Mouse (Mus musculus): ENCODE results near the gene Tpst2. TPM values are rescaled to one million over a fixed set of nuclear protein-coding genes. Genes with fewer than 3 reads are reported as not detected.

The Tpst2 gene
- polyA plus RNA-seq, 1 experiment from 2014 or later: 36.2 TPM

- TF ChIP-seq EP300 (IDR thresholded peaks at IDR 0.05; ENCODE audit: low read depth) (no peak), CTCF (IDR thresholded peaks at IDR 0.05; ENCODE audit: low read depth) (no peak)
- Histone ChIP-seq H3K4me2 (ENCODE audit: low read depth, low read length) (peak overlapping the region; percentile 31), H3K27me3 (ENCODE audit: insufficient read depth, low read length) (no peaks in the 10 kb centered on the region), H3K4me3 (ENCODE audit: low read depth, low read length) (no peak overlapping the region), H3K9ac (replicated peaks) (no peak overlapping the region), H3K27ac (ENCODE audit: low read depth) (peak overlapping the region; percentile 65), H3K9me3 (ENCODE audit: low read length) (no peaks in the 10 kb centered on the region), H3K36me3 (replicated peaks; ENCODE audit: insufficient read depth, low read length) (peaks cover 2% of the 10 kb centered on the region; the same call in 1 of the 2 replicates), H3K4me1 (ENCODE audit: insufficient read depth) (peaks cover 90% of the 10 kb centered on the region)
- no peak for DNase-seq
- 70% methylated on average over 16 of the region's 16 CpGs for WGBS (ENCODE audit: insufficient replicate concordance)
- ATAC-seq: peak; percentile 35; the same call in 1 of the 2 replicates
These were observed 13.5 kb downstream of the Tpst2 start for GRCm38 (mm10) chr5:112289819-112290535.

GRCm38 (mm10) chr5:112290536-112290880 lies 14.0 kb downstream of the Tpst2 start:
- WGBS (ENCODE audit: insufficient replicate concordance): 85% methylated on average over 8 of the region's 8 CpGs
- ATAC-seq (no peak), DNase-seq (no peak)
- H3K9me3 ChIP-seq (ENCODE audit: low read length): no peaks in the 10 kb centered on the region
- peaks cover 91% of the 10 kb centered on the region for H3K4me1 ChIP-seq (ENCODE audit: insufficient read depth)
- H3K36me3 ChIP-seq (replicated peaks; ENCODE audit: insufficient read depth, low read length): peaks cover 2% of the 10 kb centered on the region; the same call in 1 of the 2 replicates
- TF ChIP-seq EP300 (IDR thresholded peaks at IDR 0.05; ENCODE audit: low read depth) (no peak), CTCF (IDR thresholded peaks at IDR 0.05; ENCODE audit: low read depth) (no peak)
- H3K4me3 ChIP-seq (ENCODE audit: low read depth, low read length): no peak overlapping the region
- H3K9ac ChIP-seq (replicated peaks): no peak overlapping the region
- no peak overlapping the region for H3K4me2 ChIP-seq (ENCODE audit: low read depth, low read length)
- H3K27ac ChIP-seq (ENCODE audit: low read depth): peak overlapping the region; percentile 8; the same call in 1 of the 2 replicates
- H3K27me3 ChIP-seq (ENCODE audit: insufficient read depth, low read length): no peaks in the 10 kb centered on the region

DNA sequence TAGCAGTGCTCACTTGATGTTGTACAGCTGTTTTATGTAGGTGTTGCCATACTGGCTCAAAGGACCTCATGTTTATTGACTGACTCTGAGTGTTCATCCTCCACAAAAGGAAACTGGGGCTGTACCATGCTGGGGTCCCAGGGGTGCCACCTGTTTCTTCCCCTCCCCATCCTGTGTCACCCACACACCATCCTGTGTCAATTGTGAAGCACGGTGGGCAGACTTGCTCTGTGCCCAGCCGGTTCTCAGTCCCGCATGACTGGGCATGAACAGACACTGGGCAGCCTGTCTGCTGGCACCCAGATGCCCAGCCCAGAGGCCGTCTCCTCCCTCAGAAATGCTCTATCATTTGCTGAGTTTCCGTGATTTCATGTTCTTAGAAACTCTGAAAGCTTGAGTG lies 15.4 kb downstream of the Tpst2 start:
- H3K4me3 ChIP-seq (ENCODE audit: low read depth, low read length): no peak overlapping the region
- H3K27ac ChIP-seq (ENCODE audit: low read depth): peak overlapping the region; percentile 39; the same call in 1 of the 2 replicates
- H3K27me3 ChIP-seq (ENCODE audit: insufficient read depth, low read length): no peaks in the 10 kb centered on the region
- DNase-seq: no peak
- 80% methylated on average over 5 of the region's 5 CpGs for WGBS (ENCODE audit: insufficient replicate concordance)
- no peaks in the 10 kb centered on the region for H3K9me3 ChIP-seq (ENCODE audit: low read length)
- peaks cover 2% of the 10 kb centered on the region; the same call in 1 of the 2 replicates for H3K36me3 ChIP-seq (replicated peaks; ENCODE audit: insufficient read depth, low read length)
- TF ChIP-seq EP300 (IDR thresholded peaks at IDR 0.05; ENCODE audit: low read depth) (no peak), CTCF (IDR thresholded peaks at IDR 0.05; ENCODE audit: low read depth) (no peak)
- ATAC-seq: no peak
- H3K4me2 ChIP-seq (ENCODE audit: low read depth, low read length): no peak overlapping the region
- peaks cover 94% of the 10 kb centered on the region for H3K4me1 ChIP-seq (ENCODE audit: insufficient read depth)
- H3K9ac ChIP-seq (replicated peaks): no peak overlapping the region

- Histone ChIP-seq H3K9ac (replicated peaks) (no peak overlapping the region), H3K4me1 (ENCODE audit: insufficient read depth) (peaks cover 94% of the 10 kb centered on the region), H3K36me3 (replicated peaks; ENCODE audit: insufficient read depth, low read length) (peaks cover 2% of the 10 kb centered on the region; the same call in 1 of the 2 replicates), H3K9me3 (ENCODE audit: low read length) (no peaks in the 10 kb centered on the region), H3K4me2 (ENCODE audit: low read depth, low read length) (no peak overlapping the region), H3K4me3 (ENCODE audit: low read depth, low read length) (no peak overlapping the region), H3K27me3 (ENCODE audit: insufficient read depth, low read length) (no peaks in the 10 kb centered on the region), H3K27ac (ENCODE audit: low read depth) (peak overlapping the region; percentile 39)
- no peak for ATAC-seq
- no peak for TF ChIP-seq EP300 (IDR thresholded peaks at IDR 0.05; ENCODE audit: low read depth)
- no peak for TF ChIP-seq CTCF (IDR thresholded peaks at IDR 0.05; ENCODE audit: low read depth)
- DNase-seq: no peak
- 74% methylated on average over 17 of the region's 17 CpGs for WGBS (ENCODE audit: insufficient replicate concordance)
These were observed 16.0 kb downstream of the Tpst2 start for GRCm38 (mm10) chr5:112292343-112292980.

GRCm38 (mm10) chr5:112293800-112294199 lies 17.3 kb downstream of the Tpst2 start:
- ATAC-seq (no peak), DNase-seq (no peak)
- peaks cover 94% of the 10 kb centered on the region for H3K4me1 ChIP-seq (ENCODE audit: insufficient read depth)

DNA sequence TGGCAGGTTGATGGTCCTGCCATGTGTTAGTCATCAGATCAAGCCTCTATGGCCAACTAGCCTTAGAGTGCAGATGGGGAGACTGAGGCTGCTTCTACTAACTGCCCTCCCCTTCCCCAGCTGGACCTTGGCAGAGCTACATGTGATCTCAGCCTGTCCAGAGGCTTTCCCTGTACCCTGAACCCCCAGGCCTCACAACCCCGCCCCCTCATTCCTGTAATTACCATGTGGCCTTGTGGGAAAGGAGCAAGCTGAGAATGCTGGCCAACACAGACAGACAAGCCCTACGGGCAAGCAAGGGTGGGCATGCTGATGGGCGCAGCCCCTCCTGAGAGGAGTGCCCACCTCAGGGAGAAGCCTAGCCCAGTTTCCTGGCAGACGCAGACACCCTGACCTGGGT lies 18.2 kb downstream of the Tpst2 start:
- H3K9me3 ChIP-seq (ENCODE audit: low read length): no peaks in the 10 kb centered on the region
- ATAC-seq (no peak), DNase-seq (peak; percentile 33)
- no peak overlapping the region for H3K9ac ChIP-seq (replicated peaks)
- H3K36me3 ChIP-seq (replicated peaks; ENCODE audit: insufficient read depth, low read length): no peaks in the 10 kb centered on the region; the same call in 1 of the 2 replicates
- H3K27ac ChIP-seq (ENCODE audit: low read depth): peak overlapping the region; percentile 36
- no peaks in the 10 kb centered on the region for H3K27me3 ChIP-seq (ENCODE audit: insufficient read depth, low read length)
- H3K4me1 ChIP-seq (ENCODE audit: insufficient read depth): peaks cover 96% of the 10 kb centered on the region
- no peak overlapping the region for H3K4me2 ChIP-seq (ENCODE audit: low read depth, low read length)
- no peak for TF ChIP-seq CTCF (IDR thresholded peaks at IDR 0.05; ENCODE audit: low read depth)
- no peak for TF ChIP-seq EP300 (IDR thresholded peaks at IDR 0.05; ENCODE audit: low read depth)
- WGBS (ENCODE audit: insufficient replicate concordance): 66% methylated on average over 4 of the region's 4 CpGs
- H3K4me3 ChIP-seq (ENCODE audit: low read depth, low read length): no peak overlapping the region

More at GRCm38 (mm10) chr5:112293800-112294199, 17.3 kb downstream of the Tpst2 start:
- peak overlapping the region; percentile 39 for H3K27ac ChIP-seq (ENCODE audit: low read depth)
- TF ChIP-seq CTCF (IDR thresholded peaks at IDR 0.05; ENCODE audit: low read depth): no peak
- no peak for TF ChIP-seq EP300 (IDR thresholded peaks at IDR 0.05; ENCODE audit: low read depth)
- H3K27me3 ChIP-seq (ENCODE audit: insufficient read depth, low read length): no peaks in the 10 kb centered on the region
- H3K4me2 ChIP-seq (ENCODE audit: low read depth, low read length): no peak overlapping the region
- WGBS (ENCODE audit: insufficient replicate concordance): 60% methylated on average over 2 of the region's 2 CpGs
- no peak overlapping the region; the same call in 1 of the 2 replicates for H3K9ac ChIP-seq (replicated peaks)
- no peaks in the 10 kb centered on the region for H3K9me3 ChIP-seq (ENCODE audit: low read length)
- no peak overlapping the region for H3K4me3 ChIP-seq (ENCODE audit: low read depth, low read length)
- no peaks in the 10 kb centered on the region; the same call in 1 of the 2 replicates for H3K36me3 ChIP-seq (replicated peaks; ENCODE audit: insufficient read depth, low read length)

All from liver, postnatal 0 days (tissue).